Mouse (Mus musculus) testis, adult 2 months (tissue): ENCODE data around the gene Dapk1.

ENCODE experiments used
- CTCF ChIP-seq: fragments of 200-500 bp; IDR thresholded peaks from 2 replicates; pipeline ENCODE4 v1.5.1; 2012; ENCODE audit warnings: low read depth, mild to moderate bottlenecking, inconsistent platforms, low read length, moderate library complexity; ENCODE audit not compliant: control insufficient read depth, insufficient read depth, insufficient replicate concordance
- POLR2A ChIP-seq: fragments of 200-500 bp; IDR thresholded peaks from 2 replicates; pipeline ENCODE4 v1.6.1; 2012; ENCODE audit warnings: low read depth, mild to moderate bottlenecking, inconsistent platforms, low read length, moderate library complexity; ENCODE audit not compliant: control insufficient read depth

GRCm38 (mm10) chr13:60646791-60647190 is 45.0 kb downstream of the Dapk1 start:
- no peak for TF ChIP-seq POLR2A
- no peak for TF ChIP-seq CTCF
